Mouse (Mus musculus) G1E (cell line): ENCODE measurements at regions not wholly inside any gene's neighbourhood (a gene's known extent, or its start where the extent isn't known, plus 50 kb on each side); places are given as distances from the start of the nearest gene placed in this dataset.
"Not testable (repeated sequence)": the region's sequence is repeated elsewhere in the genome, so short reads cannot be mapped to it uniquely, and the experiment has no call there.

Experiments used
- ATAC-seq: 2 replicates; pipeline ENCODE4 v1.8.0; 2016; ENCODE audit warnings: mild to moderate bottlenecking; ENCODE audit not compliant: insufficient number of reproducible peaks, poor library complexity, low FRiP score, severe bottlenecking; ENCODE audit errors: extremely low read depth
- DNase-seq: peaks from one replicate; pipeline ENCODE4 v3.0.0; 2012; ENCODE audit warnings: low spot score
- H3K27me3 ChIP-seq: 2 replicates; pipeline ENCODE4 v1.6.1; 2012; ENCODE audit warnings: mild to moderate bottlenecking, low read length, inconsistent platforms; ENCODE audit not compliant: insufficient read depth
- H3K36me3 ChIP-seq: replicated peaks from 2 replicates; pipeline ENCODE3; 2012; ENCODE audit warnings: mild to moderate bottlenecking, inconsistent platforms
- H3K4me1 ChIP-seq: 2 replicates; pipeline ENCODE4 v1.6.1; 2012; ENCODE audit warnings: low read depth, low read length, inconsistent platforms, mixed read lengths; ENCODE audit not compliant: insufficient read depth
- H3K4me3 ChIP-seq: 2 replicates; pipeline ENCODE4 v1.5.1; 2012; ENCODE audit warnings: low read depth, mild to moderate bottlenecking, inconsistent platforms, low read length, moderate library complexity, mixed read lengths
- H3K9me3 ChIP-seq: replicated peaks from 2 replicates; pipeline ENCODE4 v1.6.1; 2012; ENCODE audit warnings: inconsistent platforms
- CTCF ChIP-seq: IDR thresholded peaks from 2 replicates; pipeline ENCODE4 v1.5.1; 2012; ENCODE audit warnings: low read depth, low read length, inconsistent platforms, mixed read lengths
- GATA1 ChIP-seq: IDR thresholded peaks from 2 replicates; pipeline ENCODE4 v1.6.1; 2012; ENCODE audit warnings: borderline replicate concordance, low read length, inconsistent platforms, mixed read lengths
- GATA2 ChIP-seq: IDR thresholded peaks from 2 replicates; pipeline ENCODE4 v1.6.1; 2012; ENCODE audit warnings: low read depth, low read length, inconsistent platforms, borderline replicate concordance
- POLR2AphosphoS5 ChIP-seq: IDR thresholded peaks from 2 replicates; pipeline ENCODE4 v1.6.1; 2012; ENCODE audit warnings: low read depth, low read length, inconsistent platforms; ENCODE audit not compliant: insufficient replicate concordance
- TAL1 ChIP-seq: conservative IDR thresholded peaks from 2 replicates; pipeline ENCODE4 v1.6.1; 2012; ENCODE audit warnings: low read depth, low read length, inconsistent platforms, mixed read lengths

DNA sequence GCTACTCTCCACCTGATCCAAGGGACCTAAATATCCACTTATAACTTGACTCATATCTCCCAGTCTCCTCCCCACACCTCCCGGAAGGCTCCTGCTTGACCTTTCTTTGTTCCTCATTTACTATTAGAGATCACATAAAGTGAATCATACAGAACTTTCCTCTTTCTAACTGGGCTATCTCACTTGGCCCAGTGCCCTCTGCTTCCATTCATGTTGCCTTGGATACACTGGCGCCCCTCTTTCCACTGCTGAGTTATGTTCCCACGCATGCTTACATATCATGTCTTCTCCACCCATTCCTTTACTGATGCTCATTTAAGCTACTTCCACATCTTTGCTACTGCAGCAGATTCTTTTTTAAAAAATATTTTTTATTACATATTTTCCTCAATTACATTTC is 94.2 kb upstream of the Myt1l start:
- no peak for ATAC-seq
- Histone ChIP-seq H3K27me3 (no peaks in the 10 kb centered on the region), H3K36me3 (no peaks in the 10 kb centered on the region), H3K4me1 (no peaks in the 10 kb centered on the region), H3K9me3 (peaks cover 27% of the 10 kb centered on the region), H3K4me3 (no peak overlapping the region)
- TF ChIP-seq GATA1, result no peak
- no peak for TF ChIP-seq GATA2
- no peak for TF ChIP-seq CTCF
- no peak for TF ChIP-seq TAL1
- no peak for DNase-seq

DNA sequence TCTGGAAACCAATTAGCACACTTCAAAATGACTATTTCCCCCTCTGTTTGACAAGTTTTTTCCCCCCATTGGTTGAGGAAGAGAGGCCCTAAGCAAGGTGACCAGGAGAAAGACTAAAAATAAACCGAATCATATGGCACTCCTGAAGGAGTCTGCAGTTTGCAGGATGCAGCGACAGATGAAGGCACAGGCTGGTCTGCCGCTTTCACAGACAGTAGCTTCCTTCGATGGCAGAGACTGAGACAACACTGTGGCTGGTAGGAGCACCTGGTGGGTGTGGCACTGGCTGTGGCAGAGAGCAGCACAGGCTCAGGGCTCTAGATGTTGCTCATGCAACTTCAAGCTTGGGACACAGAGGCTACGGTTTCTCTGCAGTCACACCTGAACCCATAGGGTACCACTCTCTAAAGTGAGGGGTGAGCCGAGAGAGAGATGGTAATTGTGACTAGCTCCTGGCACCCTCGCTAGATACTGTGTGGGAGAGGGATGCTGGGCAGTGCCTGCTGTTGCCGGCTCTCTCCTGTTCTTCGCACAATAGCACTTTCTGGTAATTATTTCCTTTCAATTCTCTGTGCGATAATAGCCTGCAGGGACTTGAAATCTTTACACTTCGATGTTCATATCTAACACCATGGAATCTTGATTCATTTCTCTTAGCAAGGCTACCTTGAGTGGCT is 88.7 kb upstream of the Myt1l start:
- Histone ChIP-seq H3K36me3 (no peaks in the 10 kb centered on the region), H3K9me3 (peaks cover 29% of the 10 kb centered on the region), H3K4me3 (no peak overlapping the region), H3K4me1 (no peaks in the 10 kb centered on the region), H3K27me3 (no peaks in the 10 kb centered on the region)
- DNase-seq, result no peak
- ATAC-seq, result no peak
- TF ChIP-seq POLR2AphosphoS5, result no peak
- TF ChIP-seq CTCF, result no peak
- TF ChIP-seq TAL1, result no peak
- no peak for TF ChIP-seq GATA1
- TF ChIP-seq GATA2, result no peak

DNA sequence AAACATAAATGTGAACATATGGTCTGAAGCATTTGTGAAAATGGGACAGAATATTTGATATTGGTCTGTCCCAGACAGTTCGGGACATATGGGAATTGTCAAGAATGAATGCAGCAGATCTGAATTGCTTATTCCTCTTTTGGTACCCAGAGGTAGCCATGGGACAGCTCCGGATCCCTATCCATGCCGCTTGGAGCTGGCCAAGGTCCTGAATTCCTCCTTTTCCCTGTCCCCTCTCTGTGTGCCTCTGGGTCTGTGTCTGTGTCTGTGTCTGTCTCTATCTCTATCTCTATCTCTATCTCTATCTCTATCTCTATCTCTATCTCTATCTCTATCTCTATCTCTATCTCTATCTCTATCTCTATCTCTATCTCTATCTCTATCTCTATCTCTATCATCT is 63.0 kb upstream of the Myt1l start:
- not testable (repeated sequence) for ATAC-seq, H3K4me1 ChIP-seq, H3K4me3 ChIP-seq, H3K36me3 ChIP-seq, DNase-seq, H3K27me3 ChIP-seq
- peaks cover 66% of the 10 kb centered on the region for H3K9me3 ChIP-seq
